Mouse (Mus musculus): ENCODE results near the gene Rasgef1b. TPM values are rescaled to one million over a fixed set of nuclear protein-coding genes. Genes with fewer than 3 reads are reported as not detected.

Gene Rasgef1b
- total and polyA plus RNA-seq, 3 experiments = 0.17 to 0.26 (median 0.21) TPM

- Histone ChIP-seq H3K9ac (ENCODE audit: insufficient read depth, low read depth) (no peak overlapping the region), H3K27me3 (replicated peaks) (no peaks in the 10 kb centered on the region), H3K4me2 (ENCODE audit: insufficient read depth, low read depth, poor library complexity, severe bottlenecking) (no peak overlapping the region), H3K9me3 (replicated peaks; ENCODE audit: low read length) (no peaks in the 10 kb centered on the region), H3K4me1 (ENCODE audit: control insufficient read depth in 1 of 2, insufficient read depth in 2 of 2) (peaks cover 2 to 31% of the 10 kb centered on the region in 2 experiments; a peak in 2 of 4 replicates), H3K27ac (ENCODE audit: insufficient read depth, low read depth) (no peak overlapping the region), H3K4me3 (replicated peaks in 1 of 3; ENCODE audit: low read depth in 2 of 3, low read length in 2 of 3, poor library complexity in 1 of 3) (no peak overlapping the region), H3K79me2 (replicated peaks; ENCODE audit: control insufficient read depth, extremely low read depth, insufficient read depth, poor library complexity, severe bottlenecking) (no peaks in the 10 kb centered on the region), H3K36me3 (replicated peaks in 1 of 2; ENCODE audit: control insufficient read depth in 1 of 2, insufficient read depth in 1 of 2, low read length in 1 of 2) (no peaks in the 10 kb centered on the region)
- dilution Hi-C loops (cut with MboI; ENCODE audit: extremely low pct_ligation_motif_present, extremely low pct_unique_long_range_greater_than_20kb, low sequenced_read_pairs) (no loop called here), in situ Hi-C loops (cut with MboI; ENCODE audit: low pct_ligation_motif_present, low pct_unique_long_range_greater_than_20kb, low sequenced_read_pairs) (no loop called here)
- DNase-seq (ENCODE audit: extremely low read depth) = no peak
- TF ChIP-seq NELFE (IDR thresholded peaks at IDR 0.05; ENCODE audit: low read depth, low read length) (no peak), USF1 (IDR thresholded peaks at IDR 0.05; ENCODE audit: low read depth, low read length) (no peak), BHLHE40 (IDR thresholded peaks at IDR 0.05; ENCODE audit: low read depth, low read length) (no peak), E2F4 (IDR thresholded peaks at IDR 0.05; ENCODE audit: insufficient replicate concordance, low read depth, low read length) (no peak), ETS1 (conservative IDR thresholded peaks at IDR 0.05; ENCODE audit: low read depth, low read length) (no peak), EP300 (IDR thresholded peaks at IDR 0.05; ENCODE audit: low read length) (no peak), UBTF (IDR thresholded peaks at IDR 0.05; ENCODE audit: low read depth, low read length) (no peak), RAD21 (IDR thresholded peaks at IDR 0.05; ENCODE audit: low read depth, low read length) (no peak), IRF4 (IDR thresholded peaks at IDR 0.05; ENCODE audit: low read depth, low read length) (no peak), MEF2A (IDR thresholded peaks at IDR 0.05; ENCODE audit: borderline replicate concordance, low read depth, low read length) (no peak), TCF12 (IDR thresholded peaks at IDR 0.05; ENCODE audit: low read depth, low read length) (no peak), MYC (IDR thresholded peaks at IDR 0.05; ENCODE audit: low read depth, low read length) (no peak), SMC3 (IDR thresholded peaks at IDR 0.05; ENCODE audit: low read depth, low read length) (no peak), JUND (conservative IDR thresholded peaks at IDR 0.05; ENCODE audit: low read depth, low read length) (no peak), ZNF384 (IDR thresholded peaks at IDR 0.05; ENCODE audit: low read depth, low read length) (no peak)
These were observed 457.3 kb downstream of the Rasgef1b start for GRCm38 (mm10) chr5:99271531-99271930.

GRCm38 (mm10) chr5:99269131-99269530, 459.7 kb downstream of the Rasgef1b start:
- dilution Hi-C loops (cut with MboI; ENCODE audit: extremely low pct_ligation_motif_present, extremely low pct_unique_long_range_greater_than_20kb, low sequenced_read_pairs) = no loop called here

More at GRCm38 (mm10) chr5:99269131-99269530, 459.7 kb downstream of the Rasgef1b start:
- Histone ChIP-seq H3K36me3 (replicated peaks in 1 of 2; ENCODE audit: control insufficient read depth in 1 of 2, insufficient read depth in 1 of 2, low read length in 1 of 2) (no peaks in the 10 kb centered on the region), H3K27ac (ENCODE audit: insufficient read depth, low read depth) (no peak overlapping the region), H3K4me3 (replicated peaks in 1 of 3; ENCODE audit: low read depth in 2 of 3, low read length in 2 of 3, poor library complexity in 1 of 3) (no peak overlapping the region), H3K9me3 (replicated peaks; ENCODE audit: low read length) (no peaks in the 10 kb centered on the region), H3K9ac (ENCODE audit: insufficient read depth, low read depth) (no peak overlapping the region), H3K4me2 (ENCODE audit: insufficient read depth, low read depth, poor library complexity, severe bottlenecking) (no peak overlapping the region), H3K27me3 (replicated peaks) (no peaks in the 10 kb centered on the region), H3K4me1 (ENCODE audit: control insufficient read depth in 1 of 2, insufficient read depth in 2 of 2) (peaks cover 2 to 35% of the 10 kb centered on the region in 2 experiments; a peak in 2 of 4 replicates), H3K79me2 (replicated peaks; ENCODE audit: control insufficient read depth, extremely low read depth, insufficient read depth, poor library complexity, severe bottlenecking) (no peaks in the 10 kb centered on the region)
- in situ Hi-C loops (cut with MboI; ENCODE audit: low pct_ligation_motif_present, low pct_unique_long_range_greater_than_20kb, low sequenced_read_pairs) = no loop called here
- TF ChIP-seq CTCF (conservative IDR thresholded peaks at IDR 0.05 in 1 of 2, IDR thresholded peaks at IDR 0.05 in 1 of 2; ENCODE audit: low read depth in 2 of 2, low read length in 2 of 2) (no peak), CHD1 (IDR thresholded peaks at IDR 0.05; ENCODE audit: low read depth, low read length) (no peak), ELF1 (IDR thresholded peaks at IDR 0.05; ENCODE audit: low read depth, low read length) (no peak), MEF2A (IDR thresholded peaks at IDR 0.05; ENCODE audit: borderline replicate concordance, low read depth, low read length) (no peak), CHD2 (IDR thresholded peaks at IDR 0.05; ENCODE audit: low read length) (no peak), MAX (IDR thresholded peaks at IDR 0.05; ENCODE audit: low read length) (no peak), JUND (conservative IDR thresholded peaks at IDR 0.05; ENCODE audit: low read depth, low read length) (no peak), MXI1 (IDR thresholded peaks at IDR 0.05; ENCODE audit: low read depth, low read length) (no peak), POLR2A (IDR thresholded peaks at IDR 0.05; ENCODE audit: low read depth, low read length) (no peak), POLR2AphosphoS2 (IDR thresholded peaks at IDR 0.05; ENCODE audit: low read depth, low read length) (no peak), ETS1 (conservative IDR thresholded peaks at IDR 0.05; ENCODE audit: low read depth, low read length) (no peak), SMC3 (IDR thresholded peaks at IDR 0.05; ENCODE audit: low read depth, low read length) (no peak), JUN (IDR thresholded peaks at IDR 0.05; ENCODE audit: insufficient read depth, low read depth, low read length) (no peak), ZNF384 (IDR thresholded peaks at IDR 0.05; ENCODE audit: low read depth, low read length) (no peak), EP300 (IDR thresholded peaks at IDR 0.05; ENCODE audit: low read length) (no peak), BHLHE40 (IDR thresholded peaks at IDR 0.05; ENCODE audit: low read depth, low read length) (no peak), IRF4 (IDR thresholded peaks at IDR 0.05; ENCODE audit: low read depth, low read length) (no peak), RAD21 (IDR thresholded peaks at IDR 0.05; ENCODE audit: low read depth, low read length) (no peak)
- no peak for DNase-seq (ENCODE audit: extremely low read depth)
